Mouse (Mus musculus) large intestine, adult 2 months (tissue): Measurements from ENCODE around the gene Dapk3. TPM values are rescaled to one million over a fixed set of nuclear protein-coding genes. Genes with fewer than 3 reads are reported as not detected.
"Not testable (repeated sequence)": the region's sequence is repeated elsewhere in the genome, so short reads cannot be mapped to it uniquely, and the experiment has no call there.

Experiments used
- DNase-seq: peaks from one replicate; pipeline ENCODE4 v3.0.0-alpha.2; 2012; ENCODE audit warnings: low read depth, low spot score
- WGBS: fragments of 180-500 bp; shearing (Covaris S2); methylation state at CpG from one replicate; pipeline ENCODE4 v1.1.7; 2018; 5-methylcytosine and 5-hydroxymethylcytosine counted together
- polyA plus RNA-seq: library from polyadenylated mRNA; depleted of rRNA; stranded (reverse); fragments of >200 nt; gene quantifications from 2 replicates; pipeline ENCODE4 v1.2.3, GENCODE M21; 2012

The Dapk3 gene
- polyA plus RNA-seq, 1 experiment, result 78.5 TPM

DNA sequence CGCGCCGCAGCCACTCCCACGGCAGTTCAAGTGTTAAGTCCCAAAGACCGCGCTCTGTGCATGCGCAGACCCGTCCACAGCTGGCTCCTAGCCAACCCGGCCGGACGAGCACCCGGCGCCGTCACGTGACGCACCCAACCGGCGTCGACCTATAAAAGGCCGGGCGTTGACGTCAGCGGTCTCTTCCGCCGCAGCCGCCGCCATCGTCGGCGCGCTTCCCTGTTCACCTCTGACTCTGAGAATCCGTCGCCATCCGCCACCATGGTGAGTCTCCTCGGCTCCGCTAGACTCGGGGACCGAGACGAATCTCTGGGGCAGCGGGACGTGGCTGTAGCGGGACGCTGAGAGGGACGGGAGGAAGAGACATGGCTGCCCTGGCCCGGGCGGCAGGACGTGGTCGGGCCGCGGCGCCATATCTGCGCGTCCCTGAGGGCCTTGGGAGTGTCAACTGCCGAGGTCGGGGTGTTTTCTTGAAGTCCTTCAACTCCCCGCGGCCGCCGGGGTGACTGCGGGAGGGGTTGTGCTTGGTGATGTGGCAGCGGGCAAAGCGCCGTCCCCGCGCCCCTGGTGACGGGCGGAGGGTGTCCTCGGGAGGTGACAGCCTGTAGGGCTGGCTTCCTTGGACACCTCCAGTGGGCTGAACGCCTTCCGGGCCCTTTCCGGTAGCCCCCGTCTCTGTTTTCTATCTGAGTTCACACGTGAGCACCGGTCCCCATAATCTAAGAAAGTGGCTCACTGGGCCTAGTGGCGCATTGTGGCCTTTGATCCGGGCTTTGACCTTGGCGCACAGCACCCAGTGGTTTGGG lies 6.1 kb upstream of the Dapk3 start, which contains the start of gene Eef2:
TSS of gene Eef2 (plus strand) at position 166 of the 806 bp plus-strand sequence.
- under 1% methylated on average over 77 of the region's 77 CpGs for WGBS
- peak; percentile 75 for DNase-seq

DNA sequence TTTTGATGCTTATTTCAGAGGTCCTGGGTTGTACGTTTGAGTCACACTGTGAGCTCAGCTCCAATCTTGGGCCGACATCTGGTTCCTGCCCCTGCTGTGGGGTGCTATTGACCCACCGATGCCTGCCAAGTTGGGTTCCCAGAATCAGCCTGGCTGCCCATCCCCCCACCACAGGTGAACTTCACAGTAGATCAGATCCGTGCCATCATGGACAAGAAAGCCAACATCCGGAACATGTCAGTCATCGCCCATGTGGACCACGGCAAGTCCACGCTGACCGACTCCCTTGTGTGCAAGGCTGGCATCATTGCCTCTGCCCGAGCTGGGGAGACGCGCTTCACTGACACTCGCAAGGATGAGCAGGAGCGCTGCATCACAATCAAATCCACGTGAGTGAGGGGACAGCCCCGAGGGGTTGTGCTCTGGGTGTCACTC lies 5.3 kb upstream of the Dapk3 start:
- no peak for DNase-seq
- 5% methylated on average over 16 of the region's 16 CpGs for WGBS

DNA sequence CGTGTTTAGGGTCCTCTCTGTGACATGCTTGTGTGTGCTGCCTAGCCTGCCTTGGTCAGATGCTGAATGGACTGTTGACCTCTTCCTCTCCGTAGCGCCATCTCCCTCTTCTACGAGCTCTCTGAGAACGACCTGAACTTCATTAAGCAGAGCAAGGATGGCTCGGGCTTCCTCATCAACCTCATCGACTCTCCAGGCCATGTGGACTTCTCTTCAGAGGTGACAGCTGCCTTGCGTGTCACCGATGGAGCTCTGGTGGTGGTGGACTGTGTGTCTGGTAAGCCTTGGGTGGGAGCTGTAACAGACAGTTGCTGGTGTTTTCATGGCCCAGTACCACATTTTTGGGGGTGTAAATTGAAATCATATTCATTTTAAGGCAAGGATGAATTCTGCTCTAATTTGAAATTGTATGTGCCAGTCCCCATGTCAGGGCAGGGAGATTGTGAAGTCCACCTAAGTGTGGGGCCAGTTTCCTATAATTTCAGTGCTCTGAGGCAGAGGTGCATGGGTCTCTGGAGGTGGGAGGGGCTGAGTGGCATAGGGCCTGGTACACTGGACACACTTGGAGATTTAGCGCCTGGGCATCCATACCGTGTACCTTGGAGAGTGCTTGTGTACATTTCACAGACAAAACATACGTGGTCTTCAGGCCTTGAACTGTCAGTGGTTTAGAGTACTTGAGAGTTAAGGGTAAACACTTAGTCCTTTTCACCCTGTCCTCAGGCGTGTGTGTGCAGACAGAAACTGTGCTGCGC lies 4.7 kb upstream of the Dapk3 start:
- WGBS, result 33% methylated on average over 14 of the region's 14 CpGs

GRCm38 (mm10) chr10:81178927-81179326 lies 3.9 kb upstream of the Dapk3 start:
- WGBS, result 89% methylated on average over 11 of the region's 11 CpGs

More for the DNA sequence above, 4.7 kb upstream of the Dapk3 start:
- no peak for DNase-seq

DNA sequence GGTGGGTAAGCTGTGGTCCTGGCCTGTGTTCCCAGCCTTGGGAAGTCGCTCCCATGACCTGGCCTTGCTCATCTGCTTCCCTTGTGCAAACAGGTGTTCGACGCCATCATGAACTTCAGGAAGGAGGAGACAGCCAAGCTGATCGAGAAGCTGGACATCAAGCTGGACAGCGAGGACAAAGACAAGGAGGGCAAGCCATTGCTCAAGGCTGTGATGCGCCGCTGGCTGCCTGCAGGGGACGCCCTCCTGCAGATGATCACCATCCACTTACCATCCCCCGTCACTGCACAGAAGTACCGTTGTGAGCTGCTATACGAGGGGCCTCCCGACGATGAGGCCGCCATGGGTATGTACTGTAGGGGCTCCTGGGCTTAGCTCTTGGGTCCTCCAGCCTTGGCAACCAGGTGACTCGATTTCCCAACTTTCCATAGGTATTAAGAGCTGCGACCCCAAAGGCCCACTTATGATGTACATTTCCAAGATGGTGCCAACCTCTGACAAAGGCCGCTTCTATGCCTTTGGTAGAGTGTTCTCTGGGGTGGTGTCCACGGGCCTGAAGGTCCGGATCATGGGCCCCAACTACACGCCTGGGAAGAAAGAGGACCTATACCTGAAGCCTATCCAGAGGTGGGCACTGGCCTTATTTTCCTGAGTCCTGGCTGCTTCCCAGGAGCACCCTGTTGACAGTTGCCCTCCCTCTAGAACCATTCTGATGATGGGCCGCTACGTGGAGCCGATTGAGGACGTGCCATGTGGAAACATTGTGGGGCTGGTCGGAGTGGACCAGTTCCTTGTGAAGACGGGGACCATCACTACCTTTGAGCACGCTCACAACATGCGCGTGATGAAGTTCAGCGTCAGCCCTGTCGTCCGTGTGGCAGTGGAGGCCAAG lies 3.1 kb upstream of the Dapk3 start:
- no peak for DNase-seq
- WGBS, result 83% methylated on average over 32 of the region's 32 CpGs

More at GRCm38 (mm10) chr10:81178927-81179326, 3.9 kb upstream of the Dapk3 start:
- no peak for DNase-seq

GRCm38 (mm10) chr10:81180946-81181345 lies 1.9 kb upstream of the Dapk3 start:
- no peak for DNase-seq
- WGBS, result 92% methylated on average over 13 of the region's 13 CpGs

GRCm38 (mm10) chr10:81181860-81182259 lies 945 bp upstream of the Dapk3 start:
- DNase-seq, result not testable (repeated sequence)
- 86% methylated on average over 12 of the region's 12 CpGs for WGBS

GRCm38 (mm10) chr10:81183805-81184204 lies 1.0 kb downstream of the Dapk3 start, which contains the start of gene 4930442H23Rik:
4930442H23Rik (minus strand) TSS chr10:81183849.
- 78% methylated on average over 5 of the region's 5 CpGs for WGBS
- no peak for DNase-seq

DNA sequence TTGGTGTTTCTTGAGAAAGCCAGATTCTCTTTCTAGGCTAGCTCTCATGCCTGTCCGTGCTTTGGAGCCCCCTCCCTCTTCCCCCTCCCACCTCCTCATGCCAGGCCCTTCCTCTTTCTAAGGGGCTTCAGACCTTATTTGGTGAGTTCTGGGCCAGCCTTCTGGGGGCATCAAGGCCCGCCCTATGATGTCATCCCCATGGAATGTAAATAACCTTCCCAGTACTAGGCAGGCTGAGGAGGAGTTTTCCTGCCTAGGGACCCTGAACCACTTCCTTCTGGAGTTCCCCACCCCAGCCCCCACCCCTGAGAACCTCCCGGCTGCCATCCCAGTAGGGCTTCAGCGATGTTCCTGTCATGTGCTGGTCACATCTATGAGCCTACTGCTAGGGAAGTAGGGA lies 2.0 kb downstream of the Dapk3 start:
- 36% methylated on average over 4 of the region's 4 CpGs for WGBS
- DNase-seq, result no peak

- 91% methylated on average over 9 of the region's 9 CpGs for WGBS
- no peak for DNase-seq
Observed at GRCm38 (mm10) chr10:81187161-81187560, 4.4 kb downstream of the Dapk3 start.

- WGBS, result 88% methylated on average over 26 of the region's 26 CpGs
- no peak for DNase-seq
Observed at GRCm38 (mm10) chr10:81189821-81190220, 7.0 kb downstream of the Dapk3 start.

GRCm38 (mm10) chr10:81190236-81190911 lies 7.6 kb downstream of the Dapk3 start:
- no peak for DNase-seq
- WGBS, result 68% methylated on average over 31 of the region's 31 CpGs

- 51% methylated on average over 6 of the region's 6 CpGs for WGBS
- no peak for DNase-seq
Observed at GRCm38 (mm10) chr10:81190912-81191321, 8.1 kb downstream of the Dapk3 start.

GRCm38 (mm10) chr10:81191342-81191982 lies 8.7 kb downstream of the Dapk3 start:
- WGBS, result 72% methylated on average over 18 of the region's 18 CpGs

GRCm38 (mm10) chr10:81192270-81192967 lies 9.6 kb downstream of the Dapk3 start:
- no peak for DNase-seq
- WGBS, result under 1% methylated on average over 93 of the region's 93 CpGs

More at GRCm38 (mm10) chr10:81191342-81191982, 8.7 kb downstream of the Dapk3 start:
- DNase-seq, result no peak

DNA sequence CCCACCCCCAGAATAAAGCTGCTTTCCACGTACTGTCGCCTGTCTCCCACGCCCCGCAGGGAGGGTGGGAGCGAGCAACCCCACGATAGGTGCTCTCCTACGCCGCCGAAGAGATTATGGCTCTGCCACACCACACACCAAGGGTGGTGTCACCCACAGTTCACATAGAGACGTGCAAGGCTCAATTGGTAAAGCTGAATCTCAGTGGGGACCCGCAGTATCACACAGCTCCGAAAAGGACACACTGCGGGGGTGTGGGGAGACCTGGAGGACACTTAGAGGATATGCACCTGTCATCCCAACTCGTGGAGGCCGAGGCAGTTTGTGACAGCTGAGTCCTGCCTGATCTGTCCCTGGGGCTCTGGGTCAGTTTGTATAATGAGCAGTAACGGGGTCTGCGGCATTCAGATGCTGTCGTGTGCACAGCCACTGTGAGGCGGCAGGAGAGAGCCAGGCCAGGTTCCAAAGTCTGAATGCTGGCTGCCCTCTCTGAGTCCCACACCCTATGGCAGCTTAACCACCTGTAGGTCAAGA lies 10.2 kb downstream of the Dapk3 start:
- no peak for DNase-seq
- WGBS, result 2% methylated on average over 19 of the region's 19 CpGs

DNA sequence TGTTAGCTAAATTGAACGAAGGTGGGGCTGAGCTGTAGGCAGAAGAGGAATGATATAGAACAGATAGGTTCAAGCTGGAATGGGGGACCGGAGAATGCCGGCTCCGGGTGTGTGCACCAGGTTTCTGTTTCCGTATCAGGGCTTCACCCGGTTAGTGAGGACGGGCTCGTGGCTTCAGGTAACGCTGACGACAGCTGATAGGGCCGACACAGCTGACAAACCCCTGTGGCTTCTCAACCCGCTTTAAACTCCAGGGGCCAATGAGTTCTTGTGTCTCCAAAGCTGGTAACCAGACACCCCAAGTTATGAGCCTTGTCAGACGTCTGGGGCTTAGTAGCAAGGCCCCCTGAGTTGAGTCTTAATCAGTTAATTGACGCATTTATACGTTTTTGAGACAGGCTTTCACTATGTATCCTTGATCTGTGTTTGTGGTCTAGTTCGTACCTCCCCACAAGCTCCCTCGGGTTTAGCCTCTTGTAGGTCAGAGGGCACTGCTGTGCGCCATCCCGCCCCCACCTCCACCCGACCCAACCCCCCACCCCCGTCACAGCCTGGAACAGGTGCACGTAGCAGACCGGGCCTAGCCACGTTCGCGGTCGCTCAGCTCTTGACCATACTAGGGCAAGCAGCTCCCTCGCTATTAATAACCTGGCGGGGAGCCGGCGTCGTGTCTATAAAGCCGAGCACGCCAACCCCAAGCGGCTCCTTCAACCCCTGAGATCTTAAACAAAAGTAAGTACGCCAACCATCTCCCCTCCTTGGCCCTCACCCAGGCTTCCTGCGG lies 11.4 kb downstream of the Dapk3 start:
- DNase-seq, result no peak
- WGBS, result 10% methylated on average over 37 of the region's 37 CpGs
